Mouse (Mus musculus): ENCODE measurements around the gene Gm11214. TPM values are rescaled to one million over a fixed set of nuclear protein-coding genes. Genes with fewer than 3 reads are reported as not detected.

The Gm11214 gene
- polyA plus RNA-seq, 1 experiment from 2014 or later: not detected

DNA sequence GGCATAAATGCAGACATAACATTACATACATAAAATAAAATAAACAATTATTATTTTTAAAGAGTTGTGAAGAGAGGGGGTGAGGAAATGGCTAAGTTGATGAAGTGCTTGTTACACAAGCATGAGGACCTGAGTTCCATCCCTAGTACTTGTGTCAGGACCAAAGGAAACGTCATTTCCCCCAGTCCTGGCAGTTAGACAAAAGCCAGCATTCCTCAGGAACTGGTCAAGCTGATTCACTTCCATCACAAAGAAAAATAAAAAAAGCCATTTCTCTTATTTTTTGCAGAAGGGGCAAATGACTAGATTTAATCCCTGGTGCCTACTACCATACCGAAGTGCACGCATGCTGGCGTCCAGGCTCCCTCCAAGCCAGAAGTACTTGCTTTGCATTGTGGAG, 33.7 kb upstream of the Gm11214 start:
- no peak for DNase-seq (ENCODE audit: low spot score)
- H3K27me3 ChIP-seq (ENCODE audit: control insufficient read depth, insufficient read depth, low read length): no peaks in the 10 kb centered on the region
- no peak overlapping the region for H3K4me2 ChIP-seq (ENCODE audit: low read depth, severe bottlenecking)
- H3K4me1 ChIP-seq (ENCODE audit: control insufficient read depth, insufficient read depth, low read length): no peaks in the 10 kb centered on the region
- no peaks in the 10 kb centered on the region for H3K36me3 ChIP-seq (ENCODE audit: control insufficient read depth, insufficient read depth, low read length)
- 90% methylated on average over 4 of the region's 4 CpGs for WGBS
- no peak for ATAC-seq (ENCODE audit: insufficient number of reproducible peaks, low FRiP score, low TSS enrichment, low read depth)
- H3K9ac ChIP-seq (ENCODE audit: low read length): no peak overlapping the region
- H3K4me3 ChIP-seq (ENCODE audit: low read depth, low read length): no peak overlapping the region
- H3K27ac ChIP-seq (replicated peaks; ENCODE audit: low read depth, low read length): no peak overlapping the region
- no peaks in the 10 kb centered on the region for H3K9me3 ChIP-seq (ENCODE audit: control insufficient read depth, low read length)

DNA sequence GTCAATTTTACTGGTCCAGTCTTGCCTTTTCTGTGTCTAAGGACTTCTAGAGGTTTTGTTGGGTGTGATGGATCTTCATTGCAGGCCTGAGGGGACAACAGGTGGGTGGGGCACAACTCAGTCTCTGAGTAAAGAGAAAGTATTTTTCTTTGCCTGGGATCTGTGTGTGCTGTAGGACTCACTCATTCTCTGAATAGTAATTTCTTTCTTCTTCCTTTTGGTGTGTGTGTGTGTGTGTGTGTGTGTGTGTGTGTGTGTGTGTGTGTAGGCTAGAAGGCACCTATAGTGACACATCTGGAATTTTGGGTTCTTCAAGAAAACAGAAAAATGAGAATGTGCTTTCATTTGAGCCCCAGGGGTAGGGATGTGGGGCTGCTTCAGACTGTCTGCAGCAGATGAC, 29.2 kb upstream of the Gm11214 start:
- H3K9me3 ChIP-seq (ENCODE audit: control insufficient read depth, low read length): no peaks in the 10 kb centered on the region
- H3K27ac ChIP-seq (replicated peaks; ENCODE audit: low read depth, low read length): no peak overlapping the region
- H3K4me3 ChIP-seq (ENCODE audit: low read depth, low read length): no peak overlapping the region

DNA sequence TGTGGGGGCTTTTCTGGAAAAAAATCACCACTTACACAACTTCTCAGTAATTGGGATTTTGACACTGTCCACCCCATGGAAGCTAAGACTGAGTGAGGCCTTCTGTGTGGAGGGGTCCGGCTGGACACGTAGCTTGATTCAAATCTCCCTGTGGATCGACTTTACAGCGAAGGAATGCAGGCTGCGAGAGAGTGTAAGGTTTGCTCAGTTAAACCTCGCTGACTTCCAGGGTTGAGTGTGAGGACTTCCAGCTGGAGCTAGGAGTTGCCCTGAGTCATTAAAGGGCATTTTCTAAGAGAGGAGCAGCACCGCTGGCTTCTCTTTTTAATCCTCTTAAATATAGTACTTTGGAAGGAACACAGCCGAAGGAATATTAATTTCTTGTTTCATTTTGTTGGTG, 24.2 kb upstream of the Gm11214 start:
- 82% methylated on average over 8 of the region's 8 CpGs for WGBS
- DNase-seq (ENCODE audit: low spot score) (no peak), ATAC-seq (ENCODE audit: insufficient number of reproducible peaks, low FRiP score, low TSS enrichment, low read depth) (no peak)

More for the DNA sequence above, 29.2 kb upstream of the Gm11214 start:
- DNase-seq (ENCODE audit: low spot score): no peak
- Histone ChIP-seq H3K4me2 (ENCODE audit: low read depth, severe bottlenecking) (no peak overlapping the region), H3K4me1 (ENCODE audit: control insufficient read depth, insufficient read depth, low read length) (no peaks in the 10 kb centered on the region), H3K36me3 (ENCODE audit: control insufficient read depth, insufficient read depth, low read length) (no peaks in the 10 kb centered on the region), H3K27me3 (ENCODE audit: control insufficient read depth, insufficient read depth, low read length) (no peaks in the 10 kb centered on the region), H3K9ac (ENCODE audit: low read length) (no peak overlapping the region)
- ATAC-seq (ENCODE audit: insufficient number of reproducible peaks, low FRiP score, low TSS enrichment, low read depth): no peak

DNA sequence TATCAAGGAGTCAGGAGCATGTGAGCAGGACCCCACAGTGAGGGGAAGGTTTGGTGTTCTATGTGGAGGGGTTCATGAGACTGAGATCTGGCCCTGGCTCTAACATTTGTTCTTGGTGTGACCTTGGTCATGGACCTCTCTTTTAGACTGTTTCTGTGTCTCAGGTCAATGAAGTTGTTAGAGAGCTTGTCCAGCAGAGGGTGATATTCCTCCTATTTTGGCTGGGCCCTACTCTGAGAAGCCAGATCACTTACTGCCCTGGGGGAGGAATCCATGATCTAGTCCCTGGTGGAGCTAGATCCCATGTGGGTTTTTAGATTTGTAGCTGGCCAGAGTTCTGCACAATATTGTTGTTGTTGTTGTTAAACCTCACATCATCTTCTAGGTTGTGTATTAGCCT, 23.0 kb upstream of the Gm11214 start:
- no peak overlapping the region for H3K9ac ChIP-seq (ENCODE audit: low read length)
- no peaks in the 10 kb centered on the region for H3K9me3 ChIP-seq (ENCODE audit: control insufficient read depth, low read length)
- H3K4me1 ChIP-seq (ENCODE audit: control insufficient read depth, insufficient read depth, low read length): no peaks in the 10 kb centered on the region
- no peak overlapping the region for H3K4me2 ChIP-seq (ENCODE audit: low read depth, severe bottlenecking)
- no peaks in the 10 kb centered on the region for H3K36me3 ChIP-seq (ENCODE audit: control insufficient read depth, insufficient read depth, low read length)
- no peaks in the 10 kb centered on the region for H3K27me3 ChIP-seq (ENCODE audit: control insufficient read depth, insufficient read depth, low read length)
- ATAC-seq (ENCODE audit: insufficient number of reproducible peaks, low FRiP score, low TSS enrichment, low read depth): no peak
- no peak overlapping the region for H3K27ac ChIP-seq (replicated peaks; ENCODE audit: low read depth, low read length)
- no peak overlapping the region for H3K4me3 ChIP-seq (ENCODE audit: low read depth, low read length)
- no peak for DNase-seq (ENCODE audit: low spot score)

More for the DNA sequence above, 24.2 kb upstream of the Gm11214 start:
- H3K36me3 ChIP-seq (ENCODE audit: control insufficient read depth, insufficient read depth, low read length): no peaks in the 10 kb centered on the region
- no peak overlapping the region for H3K4me3 ChIP-seq (ENCODE audit: low read depth, low read length)
- H3K27ac ChIP-seq (replicated peaks; ENCODE audit: low read depth, low read length): no peak overlapping the region
- H3K27me3 ChIP-seq (ENCODE audit: control insufficient read depth, insufficient read depth, low read length): no peaks in the 10 kb centered on the region
- no peak overlapping the region for H3K9ac ChIP-seq (ENCODE audit: low read length)
- H3K4me2 ChIP-seq (ENCODE audit: low read depth, severe bottlenecking): no peak overlapping the region
- no peaks in the 10 kb centered on the region for H3K9me3 ChIP-seq (ENCODE audit: control insufficient read depth, low read length)
- H3K4me1 ChIP-seq (ENCODE audit: control insufficient read depth, insufficient read depth, low read length): no peaks in the 10 kb centered on the region

- Histone ChIP-seq H3K9me3 (ENCODE audit: control insufficient read depth, low read length) (no peaks in the 10 kb centered on the region), H3K36me3 (ENCODE audit: control insufficient read depth, insufficient read depth, low read length) (no peaks in the 10 kb centered on the region), H3K4me1 (ENCODE audit: control insufficient read depth, insufficient read depth, low read length) (no peaks in the 10 kb centered on the region), H3K27ac (replicated peaks; ENCODE audit: low read depth, low read length) (no peak overlapping the region), H3K9ac (ENCODE audit: low read length) (no peak overlapping the region), H3K27me3 (ENCODE audit: control insufficient read depth, insufficient read depth, low read length) (no peaks in the 10 kb centered on the region), H3K4me2 (ENCODE audit: low read depth, severe bottlenecking) (no peak overlapping the region), H3K4me3 (ENCODE audit: low read depth, low read length) (no peak overlapping the region)
- WGBS: 65% methylated on average over 4 of the region's 4 CpGs
- no peak for ATAC-seq (ENCODE audit: insufficient number of reproducible peaks, low FRiP score, low TSS enrichment, low read depth)
- no peak for DNase-seq (ENCODE audit: low spot score)
These were observed 22.0 kb upstream of the Gm11214 start for GRCm38 (mm10) chr4:63685253-63685525.

- Histone ChIP-seq H3K4me1 (ENCODE audit: control insufficient read depth, insufficient read depth, low read length) (no peaks in the 10 kb centered on the region), H3K9me3 (ENCODE audit: control insufficient read depth, low read length) (no peaks in the 10 kb centered on the region), H3K36me3 (ENCODE audit: control insufficient read depth, insufficient read depth, low read length) (no peaks in the 10 kb centered on the region), H3K4me3 (ENCODE audit: low read depth, low read length) (no peak overlapping the region), H3K27me3 (ENCODE audit: control insufficient read depth, insufficient read depth, low read length) (no peaks in the 10 kb centered on the region), H3K9ac (ENCODE audit: low read length) (no peak overlapping the region), H3K4me2 (ENCODE audit: low read depth, severe bottlenecking) (no peak overlapping the region), H3K27ac (replicated peaks; ENCODE audit: low read depth, low read length) (no peak overlapping the region)
- ATAC-seq (ENCODE audit: insufficient number of reproducible peaks, low FRiP score, low TSS enrichment, low read depth): no peak
- 77% methylated on average over 10 of the region's 10 CpGs for WGBS
- DNase-seq (ENCODE audit: low spot score): no peak
These were observed 21.5 kb upstream of the Gm11214 start for GRCm38 (mm10) chr4:63684412-63685252.

- Histone ChIP-seq H3K4me2 (ENCODE audit: low read depth, severe bottlenecking) (no peak overlapping the region), H3K36me3 (ENCODE audit: control insufficient read depth, insufficient read depth, low read length) (no peaks in the 10 kb centered on the region), H3K4me1 (ENCODE audit: control insufficient read depth, insufficient read depth, low read length) (no peaks in the 10 kb centered on the region), H3K9ac (ENCODE audit: low read length) (no peak overlapping the region), H3K27me3 (ENCODE audit: control insufficient read depth, insufficient read depth, low read length) (no peaks in the 10 kb centered on the region), H3K4me3 (ENCODE audit: low read depth, low read length) (no peak overlapping the region), H3K9me3 (ENCODE audit: control insufficient read depth, low read length) (no peaks in the 10 kb centered on the region), H3K27ac (replicated peaks; ENCODE audit: low read depth, low read length) (no peak overlapping the region)
- DNase-seq (ENCODE audit: low spot score) (no peak), ATAC-seq (ENCODE audit: insufficient number of reproducible peaks, low FRiP score, low TSS enrichment, low read depth) (no peak)
- 93% methylated on average over 6 of the region's 6 CpGs for WGBS
These were observed 20.5 kb upstream of the Gm11214 start for GRCm38 (mm10) chr4:63683716-63684115.

GRCm38 (mm10) chr4:63683056-63683455, 19.9 kb upstream of the Gm11214 start:
- H3K27me3 ChIP-seq (ENCODE audit: control insufficient read depth, insufficient read depth, low read length): no peaks in the 10 kb centered on the region
- H3K36me3 ChIP-seq (ENCODE audit: control insufficient read depth, insufficient read depth, low read length): no peaks in the 10 kb centered on the region
- WGBS: 83% methylated on average over 11 of the region's 11 CpGs
- ATAC-seq (ENCODE audit: insufficient number of reproducible peaks, low FRiP score, low TSS enrichment, low read depth) (no peak), DNase-seq (ENCODE audit: low spot score) (no peak)
- no peak overlapping the region for H3K4me2 ChIP-seq (ENCODE audit: low read depth, severe bottlenecking)
- H3K4me3 ChIP-seq (ENCODE audit: low read depth, low read length): no peak overlapping the region
- no peaks in the 10 kb centered on the region for H3K9me3 ChIP-seq (ENCODE audit: control insufficient read depth, low read length)
- H3K9ac ChIP-seq (ENCODE audit: low read length): no peak overlapping the region
- H3K27ac ChIP-seq (replicated peaks; ENCODE audit: low read depth, low read length): no peak overlapping the region
- no peaks in the 10 kb centered on the region for H3K4me1 ChIP-seq (ENCODE audit: control insufficient read depth, insufficient read depth, low read length)

DNA sequence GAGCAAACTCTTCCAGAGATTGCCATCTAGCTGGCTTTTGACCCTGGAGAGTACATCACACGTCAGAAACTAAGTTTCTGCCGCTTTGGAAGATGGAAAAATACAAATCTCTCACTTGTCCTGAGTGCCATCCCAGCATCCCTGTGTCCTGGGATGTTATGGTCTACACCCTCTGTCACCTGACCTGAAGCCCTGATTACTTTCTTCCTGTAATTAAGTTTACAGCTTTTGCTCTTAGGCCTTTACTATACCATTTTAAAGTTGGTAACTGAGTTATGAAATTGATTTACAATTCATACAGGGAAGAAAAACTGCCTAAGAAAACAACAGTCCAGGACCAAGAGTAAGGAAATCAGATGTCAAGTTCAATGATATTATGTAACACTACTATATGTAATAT, 19.3 kb upstream of the Gm11214 start:
- no peak for DNase-seq (ENCODE audit: low spot score)
- ATAC-seq (ENCODE audit: insufficient number of reproducible peaks, low FRiP score, low TSS enrichment, low read depth): no peak
- H3K9ac ChIP-seq (ENCODE audit: low read length): no peak overlapping the region
- no peak overlapping the region for H3K4me3 ChIP-seq (ENCODE audit: low read depth, low read length)
- no peak overlapping the region for H3K27ac ChIP-seq (replicated peaks; ENCODE audit: low read depth, low read length)
- H3K27me3 ChIP-seq (ENCODE audit: control insufficient read depth, insufficient read depth, low read length): no peaks in the 10 kb centered on the region
- H3K4me1 ChIP-seq (ENCODE audit: control insufficient read depth, insufficient read depth, low read length): no peaks in the 10 kb centered on the region
- WGBS: 69% methylated on average over 2 of the region's 2 CpGs
- H3K4me2 ChIP-seq (ENCODE audit: low read depth, severe bottlenecking): no peak overlapping the region
- no peaks in the 10 kb centered on the region for H3K9me3 ChIP-seq (ENCODE audit: control insufficient read depth, low read length)
- H3K36me3 ChIP-seq (ENCODE audit: control insufficient read depth, insufficient read depth, low read length): no peaks in the 10 kb centered on the region

Measured in limb, embryonic 11.5 days (tissue).